Mouse (Mus musculus) CH12.LX (cell line): ENCODE data around the gene Chrm5. TPM values are rescaled to one million over a fixed set of nuclear protein-coding genes. Genes with fewer than 3 reads are reported as not detected.

ENCODE experiments used
- DNase-seq: peaks from one replicate; pipeline ENCODE4 v3.0.0-alpha.2; 2013; ENCODE audit errors: extremely low read depth
- H3K27ac ChIP-seq: 2 replicates; pipeline ENCODE4 v1.5.1; 2012; ENCODE audit warnings: low read depth, mild to moderate bottlenecking, control low read depth, moderate library complexity; ENCODE audit not compliant: insufficient read depth
- H3K27me3 ChIP-seq: replicated peaks from 2 replicates; pipeline ENCODE3; 2012; ENCODE audit warnings: inconsistent platforms
- H3K36me3 ChIP-seq, 2 experiments: replicated peaks in 1 of 2; 2 replicates each; pipeline versions ENCODE3 to v1.6.1; 2012; ENCODE audit warnings: inconsistent platforms in 1 of 2, low read length in 1 of 2, mild to moderate bottlenecking in 1 of 2, mixed read lengths in 1 of 2, moderate library complexity in 1 of 2; ENCODE audit not compliant: control insufficient read depth in 1 of 2, insufficient read depth in 1 of 2
- H3K4me1 ChIP-seq, 2 experiments: 2 replicates each; pipeline ENCODE4 v1.6.1; 2012; ENCODE audit warnings: inconsistent platforms in 1 of 2, moderate library complexity in 1 of 2; ENCODE audit not compliant: insufficient read depth in 2 of 2, control insufficient read depth in 1 of 2
- H3K4me2 ChIP-seq: 2 replicates; pipeline ENCODE4 v1.6.1; 2012; ENCODE audit warnings: low read depth, mild to moderate bottlenecking, control low read depth; ENCODE audit not compliant: poor library complexity, insufficient read depth, severe bottlenecking
- H3K4me3 ChIP-seq, 3 experiments: fragments of 150-350 bp in 1 of 3; sonication (generic) in 1 of 3; replicated peaks in 1 of 3; 2 replicates each; pipeline versions ENCODE3 to v1.5.1; 2011 to 2012; ENCODE audit warnings: low read depth in 2 of 3, low read length in 2 of 3, mild to moderate bottlenecking in 2 of 3, moderate library complexity in 2 of 3, control low read depth in 1 of 3, improper control_type of control experiment in 1 of 3, inconsistent platforms in 1 of 3, mixed read lengths in 1 of 3; ENCODE audit not compliant: poor library complexity in 1 of 3
- H3K79me2 ChIP-seq: replicated peaks from 2 replicates; pipeline ENCODE4 v1.6.1; 2012; ENCODE audit warnings: mild to moderate bottlenecking, moderate library complexity; ENCODE audit not compliant: control insufficient read depth, poor library complexity, insufficient read depth, severe bottlenecking; ENCODE audit errors: extremely low read depth
- H3K9ac ChIP-seq: 2 replicates; pipeline ENCODE4 v1.6.1; 2012; ENCODE audit warnings: low read depth, mild to moderate bottlenecking, control low read depth, moderate library complexity; ENCODE audit not compliant: insufficient read depth
- H3K9me3 ChIP-seq: replicated peaks from 2 replicates; pipeline ENCODE3; 2012; ENCODE audit warnings: low read length, inconsistent platforms, mixed read lengths
- MAZ ChIP-seq: IDR thresholded peaks from 2 replicates; pipeline ENCODE4 v1.6.1; 2012; ENCODE audit warnings: low read depth, mild to moderate bottlenecking, inconsistent platforms, low read length, improper control_type of control experiment, moderate library complexity
- dilution Hi-C: fragments of 300-500 bp; cut with MboI; formaldehyde crosslinking; loops from 2 replicates; pipeline ENCODE4 v1.14.3; 2020; ENCODE audit warnings: low sequenced_read_pairs; ENCODE audit not compliant: extremely low pct_unique_long_range_greater_than_20kb, extremely low pct_ligation_motif_present
- in situ Hi-C: fragments of 300-500 bp; cut with MboI; formaldehyde crosslinking; loops from 3 replicates; pipeline ENCODE4 v1.14.3; 2019; ENCODE audit warnings: low sequenced_read_pairs, low pct_ligation_motif_present, low pct_unique_long_range_greater_than_20kb, mixed read lengths
- polyA plus RNA-seq: library from polyadenylated mRNA; unstranded; fragments of >175 nt; gene quantifications from 2 replicates; pipeline ENCODE4 v1.2.1, GENCODE M21; 2012; ENCODE audit warnings: low read depth; ENCODE audit not compliant: insufficient read length
- total RNA-seq, 2 experiments: library from RNA; depleted of rRNA; stranded (reverse); fragments of 300-350 nt in 1 of 2; fragments of >200 nt in 1 of 2; gene quantifications; 2 replicates each; pipeline ENCODE4 v1.2.3; 2012 to 2014

The Chrm5 gene
- total and polyA plus RNA-seq, 3 experiments: not detected

DNA sequence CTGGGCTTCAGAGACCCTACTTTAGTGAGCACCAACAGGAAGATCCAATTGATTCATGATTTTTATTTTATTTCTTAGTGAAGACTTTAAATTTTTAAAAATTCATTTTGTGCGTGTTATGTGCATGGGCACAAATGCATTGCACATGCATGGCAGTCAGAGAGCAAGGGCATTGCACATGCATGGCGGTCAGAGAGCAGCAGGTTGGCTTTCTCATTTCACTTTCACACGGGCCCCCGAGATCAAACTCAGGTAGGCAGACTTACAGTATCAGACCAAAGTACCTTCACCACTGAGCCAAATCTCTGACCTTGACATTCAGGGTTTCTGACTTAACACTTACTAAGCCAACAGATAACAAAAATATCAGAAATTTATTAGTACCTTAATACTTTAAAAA is 50.9 kb downstream of the Chrm5 start:
- Histone ChIP-seq H3K9ac (no peak overlapping the region), H3K4me3 (no peak overlapping the region), H3K27me3 (no peaks in the 10 kb centered on the region), H3K4me1 (peaks cover 0 to 14% of the 10 kb centered on the region in 2 experiments; a peak in 2 of 4 replicates), H3K79me2 (no peaks in the 10 kb centered on the region), H3K36me3 (no peaks in the 10 kb centered on the region), H3K27ac (no peak overlapping the region), H3K4me2 (no peak overlapping the region; the same call in 1 of the 2 replicates), H3K9me3 (no peaks in the 10 kb centered on the region)
- dilution Hi-C loops (no loop called here), in situ Hi-C loops (no loop called here)
- no peak for TF ChIP-seq MAZ
- DNase-seq: no peak

Other genes with a start within 250 kb of the Chrm5 start
- 17.2 and 19.9 TPM in 2 replicates for gene Lpcat4, start 241.3 kb downstream of the Chrm5 start, total RNA-seq (2012; rRNA removed)
- gene Lpcat4, start 241.3 kb downstream of the Chrm5 start, total RNA-seq (2014; rRNA removed): 10.7 and 12.3 TPM in 2 replicates
- gene Lpcat4, start 241.3 kb downstream of the Chrm5 start, polyA plus RNA-seq: 66.8 and 75.2 TPM in 2 replicates
- gene Nutm1, start 221.5 kb downstream of the Chrm5 start, total RNA-seq (2012; rRNA removed): 0.04 TPM in 1 of 2 replicates, not detected in the other
- gene Nutm1, start 221.5 kb downstream of the Chrm5 start, total RNA-seq (2014; rRNA removed): not detected in 2 replicates
- 0.08 TPM in 1 of 2 replicates, not detected in the other for gene Nutm1, start 221.5 kb downstream of the Chrm5 start, polyA plus RNA-seq
- 239 and 308 TPM in 2 replicates for gene Nop10, start 218.8 kb downstream of the Chrm5 start, total RNA-seq (2012; rRNA removed)
- gene Nop10, start 218.8 kb downstream of the Chrm5 start, total RNA-seq (2014; rRNA removed): 448 and 507 TPM in 2 replicates
- gene Nop10, start 218.8 kb downstream of the Chrm5 start, polyA plus RNA-seq: 226 and 251 TPM in 2 replicates
- 10.5 and 14.8 TPM in 2 replicates for gene Slc12a6, start 214.9 kb downstream of the Chrm5 start, total RNA-seq (2012; rRNA removed)
- 7.8 and 8.2 TPM in 2 replicates for gene Slc12a6, start 214.9 kb downstream of the Chrm5 start, total RNA-seq (2014; rRNA removed)
- 9.1 and 10.5 TPM in 2 replicates for gene Slc12a6, start 214.9 kb downstream of the Chrm5 start, polyA plus RNA-seq
- not detected in 2 replicates for gene Gm21985, start 214.5 kb downstream of the Chrm5 start, total RNA-seq (2012; rRNA removed)
- 0.51 TPM in 1 of 2 replicates, not detected in the other for gene Gm21985, start 214.5 kb downstream of the Chrm5 start, total RNA-seq (2014; rRNA removed)
- not detected in 2 replicates for gene Gm21985, start 214.5 kb downstream of the Chrm5 start, polyA plus RNA-seq
- gene Emc4, start 112.7 kb downstream of the Chrm5 start, total RNA-seq (2012; rRNA removed): 108 and 117 TPM in 2 replicates
- 81.3 and 86.8 TPM in 2 replicates for gene Emc4, start 112.7 kb downstream of the Chrm5 start, total RNA-seq (2014; rRNA removed)
- gene Emc4, start 112.7 kb downstream of the Chrm5 start, polyA plus RNA-seq: 125 and 135 TPM in 2 replicates
- gene Katnbl1, start 101.6 kb downstream of the Chrm5 start, total RNA-seq (2012; rRNA removed): 9.7 and 12.6 TPM in 2 replicates
- 39.8 and 47.1 TPM in 2 replicates for gene Katnbl1, start 101.6 kb downstream of the Chrm5 start, total RNA-seq (2014; rRNA removed)
- 20.1 TPM in 2 replicates for gene Katnbl1, start 101.6 kb downstream of the Chrm5 start, polyA plus RNA-seq
- gene Emc7, start 25.8 kb downstream of the Chrm5 start, total RNA-seq (2012; rRNA removed): 16.5 and 17.7 TPM in 2 replicates
- gene Emc7, start 25.8 kb downstream of the Chrm5 start, total RNA-seq (2014; rRNA removed): 25.6 and 28.3 TPM in 2 replicates
- 21.3 and 26.6 TPM in 2 replicates for gene Emc7, start 25.8 kb downstream of the Chrm5 start, polyA plus RNA-seq
- gene Aven, start 12.2 kb upstream of the Chrm5 start, total RNA-seq (2012; rRNA removed): 21.2 and 22.9 TPM in 2 replicates
- gene Aven, start 12.2 kb upstream of the Chrm5 start, total RNA-seq (2014; rRNA removed): 33.9 and 40.1 TPM in 2 replicates
- gene Aven, start 12.2 kb upstream of the Chrm5 start, polyA plus RNA-seq: 44.3 and 58.5 TPM in 2 replicates